Mouse (Mus musculus): ENCODE results near the gene Cpne6.
A peak's percentile ranks its signal among the peaks of the same experiment; 100 is the strongest.

Cpne6 gene

GRCm38 (mm10) chr14:55510125-55510731, at the start of gene Cpne6:
TSS of gene Cpne6 (plus strand) at chr14:55510445.
- peak; percentile 48 for DNase-seq (ENCODE audit: low spot score in 2 of 2)

- no peak for DNase-seq (ENCODE audit: low spot score in 2 of 2)
These were observed 48.5 kb upstream of the Cpne6 start for GRCm38 (mm10) chr14:55461757-55462156.

GRCm38 (mm10) chr14:55466481-55466880, 43.8 kb upstream of the Cpne6 start:
- no peak for DNase-seq (ENCODE audit: low spot score in 2 of 2)

- no peak for DNase-seq (ENCODE audit: low spot score in 2 of 2)
These were observed 43.1 kb upstream of the Cpne6 start for GRCm38 (mm10) chr14:55467108-55467507.

- DNase-seq (ENCODE audit: low spot score in 2 of 2), result no peak
These were observed 41.9 kb upstream of the Cpne6 start for GRCm38 (mm10) chr14:55468301-55468741.

- no peak for DNase-seq (ENCODE audit: low spot score in 2 of 2)
These were observed 41.2 kb upstream of the Cpne6 start for GRCm38 (mm10) chr14:55469041-55469440.

- no peak for DNase-seq (ENCODE audit: low spot score in 2 of 2)
These were observed 40.4 kb upstream of the Cpne6 start for GRCm38 (mm10) chr14:55469821-55470220.

GRCm38 (mm10) chr14:55470806-55471205, 39.4 kb upstream of the Cpne6 start:
- no peak for DNase-seq (ENCODE audit: low spot score in 2 of 2)

GRCm38 (mm10) chr14:55475654-55476053, 34.6 kb upstream of the Cpne6 start:
- no peak for DNase-seq (ENCODE audit: low spot score in 2 of 2)

- DNase-seq (ENCODE audit: low spot score in 2 of 2), result no peak
These were observed 32.8 kb upstream of the Cpne6 start for GRCm38 (mm10) chr14:55477421-55477820.

- DNase-seq (ENCODE audit: low spot score in 2 of 2), result no peak
These were observed 32.4 kb upstream of the Cpne6 start for GRCm38 (mm10) chr14:55477829-55478228.

- peak; percentile 76 to 78 for DNase-seq (ENCODE audit: low spot score in 2 of 2)
These were observed 31.3 kb upstream of the Cpne6 start, which contains the start of gene Dhrs4 for GRCm38 (mm10) chr14:55478651-55479599. TSS of gene Dhrs4 (plus strand) at chr14:55478758.

- DNase-seq (ENCODE audit: low spot score in 2 of 2), result no peak
These were observed 30.6 kb upstream of the Cpne6 start for GRCm38 (mm10) chr14:55479629-55480028.

- DNase-seq (ENCODE audit: low spot score in 2 of 2), result no peak
These were observed 25.7 kb upstream of the Cpne6 start for GRCm38 (mm10) chr14:55484430-55485085.

- no peak for DNase-seq (ENCODE audit: low spot score in 2 of 2)
These were observed 23.4 kb upstream of the Cpne6 start for GRCm38 (mm10) chr14:55486836-55487235.

- DNase-seq (ENCODE audit: low spot score in 2 of 2), result peak; percentile 82 to 85
These were observed 19.7 kb upstream of the Cpne6 start, which contains the start of gene Carmil3 for GRCm38 (mm10) chr14:55490361-55491201. TSS of gene Carmil3 (plus strand) at chr14:55490651.

- DNase-seq (ENCODE audit: low spot score in 2 of 2), result peak; percentile 52 to 62
These were observed 18.9 kb upstream of the Cpne6 start for GRCm38 (mm10) chr14:55491291-55491833.

- peak in 1 of 2 experiments; percentile 39 for DNase-seq (ENCODE audit: low spot score in 2 of 2)
These were observed 18.1 kb upstream of the Cpne6 start for GRCm38 (mm10) chr14:55492103-55492502.

- DNase-seq (ENCODE audit: low spot score in 2 of 2), result no peak
These were observed 14.6 kb upstream of the Cpne6 start for GRCm38 (mm10) chr14:55495509-55496240.

- no peak for DNase-seq (ENCODE audit: low spot score in 2 of 2)
These were observed 13.3 kb upstream of the Cpne6 start for GRCm38 (mm10) chr14:55496761-55497448.

Measured in frontal cortex, postnatal 36 days (tissue).